Mouse (Mus musculus): ENCODE data around the gene Lrrc7. TPM values are rescaled to one million over a fixed set of nuclear protein-coding genes. Genes with fewer than 3 reads are reported as not detected.

The Lrrc7 gene
- total RNA-seq, 2 experiments from 2014 or later, result 118 to 126 TPM

GRCm38 (mm10) chr3:158247672-158248071 lies 314.3 kb downstream of the Lrrc7 start:
- no peak for DNase-seq (ENCODE audit: extremely low spot score in 1 of 2, low spot score in 2 of 2)
- H3K4me3 ChIP-seq, result no peak overlapping the region
- intact Hi-C loops (cut with DNase I), result no loop called here
- no peak overlapping the region for H3K27ac ChIP-seq
- no peak for TF ChIP-seq CTCF (IDR thresholded peaks at IDR 0.05)

GRCm38 (mm10) chr3:158210657-158211056 lies 351.4 kb downstream of the Lrrc7 start:
- DNase-seq (ENCODE audit: extremely low spot score in 1 of 2, low spot score in 2 of 2), result no peak
- intact Hi-C loops (cut with DNase I), result loop anchor here (10.0 kb wide), 1 partner anchor 1334 kb away; no protein-coding TSS in a partner anchor
- H3K4me3 ChIP-seq, result no peak overlapping the region
- H3K27ac ChIP-seq, result no peak overlapping the region
- no peak for TF ChIP-seq CTCF (IDR thresholded peaks at IDR 0.05)

- no peak overlapping the region for H3K4me3 ChIP-seq
- intact Hi-C loops (cut with DNase I), result loop anchor here (10.0 kb wide), 1 partner anchor 1335 kb away; no protein-coding TSS in a partner anchor
- H3K27ac ChIP-seq, result no peak overlapping the region
- no peak for DNase-seq (ENCODE audit: extremely low spot score in 1 of 2, low spot score in 2 of 2)
- peak; percentile 67 for TF ChIP-seq CTCF (IDR thresholded peaks at IDR 0.05)
Observed at GRCm38 (mm10) chr3:158210026-158210425, 352.0 kb downstream of the Lrrc7 start.

- Histone ChIP-seq H3K4me3 (no peak overlapping the region), H3K27ac (no peak overlapping the region)
- intact Hi-C loops (cut with DNase I), result loop anchor here (10.0 kb wide), 1 partner anchor 347 kb away; no protein-coding TSS in a partner anchor
- no peak for DNase-seq (ENCODE audit: extremely low spot score in 1 of 2, low spot score in 2 of 2)
- TF ChIP-seq CTCF (IDR thresholded peaks at IDR 0.05), result no peak
Observed at GRCm38 (mm10) chr3:158207840-158208239, 354.2 kb downstream of the Lrrc7 start.

GRCm38 (mm10) chr3:158202776-158203175 lies 359.2 kb downstream of the Lrrc7 start:
- H3K4me3 ChIP-seq, result no peak overlapping the region
- no peak for TF ChIP-seq CTCF (IDR thresholded peaks at IDR 0.05)
- no peak for DNase-seq (ENCODE audit: extremely low spot score in 1 of 2, low spot score in 2 of 2)
- no peak overlapping the region for H3K27ac ChIP-seq
- intact Hi-C loops (cut with DNase I), result loop anchor here (10.0 kb wide), 1 partner anchor 352 kb away; no protein-coding TSS in a partner anchor

- Histone ChIP-seq H3K4me3 (no peak overlapping the region), H3K27ac (no peak overlapping the region)
- no peak for TF ChIP-seq CTCF (IDR thresholded peaks at IDR 0.05)
- no peak for DNase-seq (ENCODE audit: extremely low spot score in 1 of 2, low spot score in 2 of 2)
- intact Hi-C loops (cut with DNase I), result no loop called here
Observed at GRCm38 (mm10) chr3:158195426-158195825, 366.6 kb downstream of the Lrrc7 start.

DNA sequence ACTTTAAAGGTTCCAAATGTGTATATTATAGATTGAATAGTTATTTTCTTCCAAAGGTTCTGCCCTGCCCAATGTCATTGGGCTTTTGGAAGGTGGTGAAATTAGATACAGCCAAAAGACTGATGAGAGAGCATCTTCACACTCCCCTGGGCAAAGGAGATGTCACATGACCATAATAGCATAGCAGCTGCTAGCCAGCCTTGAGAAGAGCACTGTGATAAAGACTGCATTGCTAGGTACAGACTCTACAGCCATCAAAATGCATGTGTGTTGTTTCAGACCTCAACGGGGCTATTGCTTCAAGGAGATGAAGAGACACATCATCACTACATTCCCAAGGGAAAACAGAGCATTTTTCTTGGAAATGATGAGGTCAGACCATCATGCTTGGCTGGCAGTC lies 368.8 kb downstream of the Lrrc7 start:
- no peak for TF ChIP-seq CTCF (IDR thresholded peaks at IDR 0.05)
- Histone ChIP-seq H3K4me3 (no peak overlapping the region), H3K27ac (no peak overlapping the region)
- no peak for DNase-seq (ENCODE audit: extremely low spot score in 1 of 2, low spot score in 2 of 2)
- intact Hi-C loops (cut with DNase I), result no loop called here

DNA sequence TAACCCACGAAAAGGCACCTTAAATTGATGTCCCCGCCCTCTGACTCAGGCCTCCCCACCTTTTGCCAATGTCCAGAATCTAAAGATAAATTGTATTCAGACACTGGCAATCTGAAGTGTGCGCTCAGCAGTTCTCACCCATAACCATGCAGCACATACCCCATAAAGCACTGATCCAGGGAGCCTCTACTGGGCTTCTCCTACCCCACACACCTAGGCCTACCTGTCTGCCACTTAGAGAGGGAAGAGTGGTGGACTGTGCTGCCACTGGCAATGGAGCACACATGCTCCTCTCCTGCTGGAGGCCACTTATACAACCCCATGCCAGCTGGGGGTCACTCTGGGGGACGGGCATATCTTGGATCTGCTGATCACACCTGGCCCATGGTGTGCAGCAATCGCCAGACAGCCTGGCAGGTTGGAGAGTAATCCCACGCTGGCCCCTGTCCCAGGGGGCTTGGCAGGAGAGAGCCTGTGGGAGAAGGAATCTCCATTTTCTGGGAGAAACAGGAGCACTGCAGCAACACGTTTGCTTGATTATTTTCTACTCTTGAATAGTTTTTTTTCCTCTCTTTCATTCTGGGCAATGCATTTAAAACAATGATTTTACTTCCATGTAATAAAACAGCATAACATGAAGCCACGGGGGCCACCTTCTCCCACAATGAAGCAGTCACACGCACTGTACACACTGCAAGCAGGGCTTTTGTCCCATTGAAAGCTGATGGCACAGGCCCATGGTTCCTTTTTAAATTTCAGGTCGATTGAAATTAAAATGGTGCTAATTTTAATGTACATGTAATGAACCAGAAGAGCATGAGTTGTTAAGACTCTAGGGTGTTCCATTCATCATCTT lies 386.9 kb downstream of the Lrrc7 start:
- H3K27ac ChIP-seq, result no peak overlapping the region
- TF ChIP-seq CTCF (IDR thresholded peaks at IDR 0.05), result no peak
- intact Hi-C loops (cut with DNase I), result no loop called here
- peak in 1 of 2 experiments; percentile 20 for DNase-seq (ENCODE audit: extremely low spot score in 1 of 2, low spot score in 2 of 2)
- H3K4me3 ChIP-seq, result no peak overlapping the region

GRCm38 (mm10) chr3:158169180-158169579 lies 392.8 kb downstream of the Lrrc7 start:
- intact Hi-C loops (cut with DNase I), result loop anchor here (10.0 kb wide), 1 partner anchor 1116 kb away; no protein-coding TSS in a partner anchor
- Histone ChIP-seq H3K27ac (no peak overlapping the region), H3K4me3 (no peak overlapping the region)
- no peak for TF ChIP-seq CTCF (IDR thresholded peaks at IDR 0.05)
- DNase-seq (ENCODE audit: extremely low spot score in 1 of 2, low spot score in 2 of 2), result no peak

DNA sequence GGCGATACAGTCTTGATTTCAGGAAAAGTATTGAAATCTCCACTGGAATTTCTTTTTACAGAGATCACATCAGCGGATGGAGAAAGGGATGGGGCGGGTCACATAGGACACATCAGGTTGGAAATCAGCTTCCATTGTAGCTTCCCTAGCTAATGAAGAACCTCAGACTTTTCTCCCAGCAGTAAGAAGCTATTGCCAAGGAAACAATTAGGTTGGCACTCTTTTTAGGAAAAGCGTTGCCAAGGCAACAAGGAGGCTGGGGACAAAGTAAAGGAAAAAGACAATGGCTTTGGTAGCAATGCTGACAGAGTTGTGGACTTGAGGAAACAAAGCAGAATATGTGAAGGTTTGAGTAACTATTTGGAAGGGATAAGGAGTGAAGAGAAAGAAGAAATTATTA lies 393.6 kb downstream of the Lrrc7 start:
- no peak for TF ChIP-seq CTCF (IDR thresholded peaks at IDR 0.05)
- Histone ChIP-seq H3K27ac (no peak overlapping the region), H3K4me3 (no peak overlapping the region)
- no peak for DNase-seq (ENCODE audit: extremely low spot score in 1 of 2, low spot score in 2 of 2)
- intact Hi-C loops (cut with DNase I), result loop anchor here (10.0 kb wide), 1 partner anchor 1116 kb away; no protein-coding TSS in a partner anchor

DNA sequence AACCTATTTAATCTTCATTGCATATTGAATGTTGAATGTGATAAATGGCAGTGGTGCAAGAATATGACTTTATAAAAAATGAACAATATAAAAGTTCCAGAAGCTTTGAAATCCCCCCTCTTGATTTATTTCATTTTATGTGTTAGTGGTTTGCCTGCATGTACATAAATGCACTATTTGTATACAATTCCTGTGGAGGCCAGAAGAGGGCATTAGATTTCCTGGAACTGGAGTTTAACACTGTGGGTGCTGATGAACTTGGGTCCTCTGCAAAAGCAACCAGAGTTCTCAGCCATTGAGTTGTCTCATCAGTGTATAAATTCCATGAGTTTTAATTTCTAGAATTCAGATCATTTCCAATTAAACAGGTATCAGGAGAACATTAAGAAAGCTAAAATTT lies 397.0 kb downstream of the Lrrc7 start:
- DNase-seq (ENCODE audit: extremely low spot score in 1 of 2, low spot score in 2 of 2), result no peak
- intact Hi-C loops (cut with DNase I), result loop anchor here (10.0 kb wide), 1 partner anchor 1120 kb away; no protein-coding TSS in a partner anchor
- TF ChIP-seq CTCF (IDR thresholded peaks at IDR 0.05), result peak; percentile 56
- H3K27ac ChIP-seq, result no peak overlapping the region
- H3K4me3 ChIP-seq, result no peak overlapping the region

GRCm38 (mm10) chr3:158164452-158164851 lies 397.6 kb downstream of the Lrrc7 start:
- no peak for DNase-seq (ENCODE audit: extremely low spot score in 1 of 2, low spot score in 2 of 2)
- Histone ChIP-seq H3K27ac (no peak overlapping the region), H3K4me3 (no peak overlapping the region)
- no peak for TF ChIP-seq CTCF (IDR thresholded peaks at IDR 0.05)
- intact Hi-C loops (cut with DNase I), result loop anchor here (10.0 kb wide), 1 partner anchor 1120 kb away; no protein-coding TSS in a partner anchor

All from left cerebral cortex, adult 2 months (tissue).